Mouse (Mus musculus) lung, embryonic 15.5 days (tissue): ENCODE results near the gene Gba. TPM values are rescaled to one million over a fixed set of nuclear protein-coding genes. Genes with fewer than 3 reads are reported as not detected.

Source experiments
- ATAC-seq: fragments of 200-750 bp; cut with Nextera tagmentation; 2 replicates; pipeline ENCODE4 v1.8.0; 2017; ENCODE audit warnings: moderate number of reproducible peaks, borderline replicate concordance; ENCODE audit not compliant: low FRiP score, low TSS enrichment; ENCODE audit errors: extremely low read depth
- H3K27ac ChIP-seq: fragments of 300-500 bp; sonication (generic); 2 replicates; pipeline ENCODE4 v1.5.1; 2015; ENCODE audit warnings: moderate library complexity, mild to moderate bottlenecking, inconsistent platforms
- H3K27me3 ChIP-seq: fragments of 300-500 bp; sonication (generic); 2 replicates; pipeline ENCODE4 v1.6.1; 2015; ENCODE audit warnings: inconsistent platforms
- H3K36me3 ChIP-seq: fragments of 300-500 bp; sonication (generic); 2 replicates; pipeline ENCODE4 v1.6.1; 2015; ENCODE audit warnings: inconsistent platforms
- H3K4me1 ChIP-seq: fragments of 300-500 bp; sonication (generic); 2 replicates; pipeline ENCODE4 v1.6.1; 2015; ENCODE audit warnings: inconsistent platforms
- H3K4me2 ChIP-seq: fragments of 300-500 bp; sonication (generic); 2 replicates; pipeline ENCODE4 v1.6.1; 2015; ENCODE audit warnings: inconsistent platforms, mild to moderate bottlenecking, moderate library complexity
- H3K4me3 ChIP-seq: fragments of 300-500 bp; sonication (generic); 2 replicates; pipeline ENCODE4 v1.5.1; 2015; ENCODE audit warnings: mild to moderate bottlenecking, inconsistent platforms
- H3K9ac ChIP-seq: fragments of 300-500 bp; sonication (generic); 2 replicates; pipeline ENCODE4 v1.6.1; 2015; ENCODE audit warnings: inconsistent platforms
- H3K9me3 ChIP-seq: fragments of 300-500 bp; sonication (generic); 2 replicates; pipeline ENCODE4 v1.6.1; 2016; ENCODE audit warnings: inconsistent platforms
- WGBS: fragments of 180-500 bp; shearing (Covaris S2); methylation state at CpG from one replicate; pipeline ENCODE4 v1.1.7; 2015; 5-methylcytosine and 5-hydroxymethylcytosine counted together
- microRNA counts: library from miRNA; unstranded; fragments of <30 nt; microRNA quantifications from one replicate; lab custom pipeline; 2016
- microRNA-seq: library from miRNA; unstranded; fragments of <30 nt; microRNA quantifications from one replicate; pipeline ENCODE4, GENCODE M21; 2016
- polyA plus RNA-seq: library from polyadenylated mRNA; unstranded; fragments of >200 nt; fragmentation: Nextera tagmentation; extraction: Ambion mirVana; gene quantifications from 2 replicates; pipeline ENCODE4 v1.2.1, GENCODE M21; 2015

Gba gene
- polyA plus RNA-seq, 1 experiment from 2014 or later: 42.6 TPM

DNA sequence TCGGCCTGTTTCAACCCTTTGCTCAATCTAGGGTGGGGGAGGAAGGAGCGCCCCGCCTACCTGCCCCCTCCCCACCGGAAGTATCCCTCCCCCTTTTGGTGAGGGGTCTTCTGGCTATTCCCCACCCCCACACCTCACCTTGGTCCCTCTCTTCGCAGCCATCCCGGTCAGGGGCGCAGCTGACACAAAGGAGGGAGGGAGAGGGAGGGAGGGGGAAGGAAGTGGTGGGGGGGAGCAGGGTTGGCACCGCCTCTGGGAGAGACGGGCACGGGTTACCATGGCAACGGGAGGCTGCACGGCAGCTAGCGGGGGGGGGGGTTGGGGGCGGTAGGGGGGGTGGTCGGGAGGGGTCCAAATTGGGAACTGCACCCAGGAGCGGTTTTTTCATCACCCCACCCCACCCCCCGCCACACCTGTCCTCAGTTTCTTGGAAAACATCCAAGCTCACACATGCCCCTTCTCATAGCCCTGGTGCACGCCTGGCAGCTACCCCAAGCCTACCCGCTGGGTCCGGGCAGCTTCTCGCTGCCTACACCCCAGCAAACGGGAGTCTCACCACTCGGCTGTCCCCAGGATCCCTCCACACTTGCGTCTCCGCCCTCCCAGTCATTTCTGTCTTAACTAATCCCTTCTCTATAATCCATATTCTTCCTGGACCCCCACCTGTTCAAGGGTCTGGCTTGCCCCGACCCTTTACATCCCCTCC, 42.4 kb downstream of the Gba start:
- Histone ChIP-seq H3K27ac (peak overlapping the region; percentile 74), H3K4me1 (peaks cover 44% of the 10 kb centered on the region), H3K4me3 (peak overlapping the region; percentile 78), H3K9ac (peak overlapping the region; percentile 23), H3K4me2 (peak overlapping the region; percentile 82), H3K9me3 (no peaks in the 10 kb centered on the region), H3K36me3 (peaks cover 13% of the 10 kb centered on the region), H3K27me3 (peaks cover 14% of the 10 kb centered on the region)
- WGBS: 1% methylated on average over 23 of the region's 26 CpGs
- peak; percentile 32; the same call in 1 of the 2 replicates for ATAC-seq

- H3K9ac ChIP-seq: peak within 1 kb of the TSS; percentile 75
These were observed 43.0 kb downstream of the Gba start, which contains the start of gene Krtcap2 for GRCm38 (mm10) chr3:89245688-89246171. Gene Krtcap2, plus strand, starts transcription at chr3:89245966.

DNA sequence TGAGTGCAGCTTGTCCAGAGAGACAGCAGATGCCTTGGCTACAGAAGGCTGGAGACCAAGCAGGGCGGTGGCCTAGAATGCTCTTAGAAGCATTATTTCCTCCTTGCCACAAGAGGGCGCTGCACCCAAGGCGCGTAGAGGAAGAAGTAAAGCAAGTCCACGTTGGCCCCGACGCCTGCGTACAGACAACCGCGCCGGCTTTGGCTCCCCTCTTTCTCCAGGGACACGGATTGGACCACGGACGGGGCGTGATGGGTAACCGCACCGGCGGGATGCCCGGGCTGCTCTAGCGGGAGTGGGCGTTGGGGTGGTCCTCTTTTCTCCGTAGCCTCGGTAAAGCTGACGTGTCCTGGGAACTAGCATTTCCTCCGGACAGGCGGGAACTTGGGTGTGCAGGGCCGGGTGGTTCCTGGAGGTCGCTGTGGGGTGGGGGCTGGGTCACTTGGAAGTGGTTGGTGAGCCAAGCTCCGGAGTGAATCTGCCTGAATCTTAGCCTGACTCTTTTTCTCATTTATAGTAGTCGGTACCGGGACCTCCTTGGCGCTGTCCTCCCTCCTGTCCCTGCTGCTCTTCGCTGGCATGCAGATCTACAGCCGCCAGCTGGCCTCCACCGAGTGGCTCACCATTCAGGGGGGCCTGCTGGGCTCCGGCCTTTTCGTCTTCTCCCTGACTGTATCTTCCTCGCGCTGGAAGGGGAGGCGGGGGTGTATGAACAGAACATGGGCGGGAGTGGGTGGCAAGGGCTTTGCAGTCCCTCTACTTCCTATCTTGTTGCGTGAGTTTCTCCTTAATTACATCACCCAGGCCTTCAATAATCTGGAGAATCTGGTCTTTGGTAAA, 43.8 kb downstream of the Gba start, which contains the start of gene Trim46:
Gene Trim46, minus strand, starts transcription at position 49 of the 840 bp plus-strand sequence.
- WGBS: under 1% methylated on average over 42 of the region's 42 CpGs
- H3K9me3 ChIP-seq: no peaks in the 10 kb centered on the region
- peak; percentile 75 for ATAC-seq

More at GRCm38 (mm10) chr3:89245688-89246171, 43.0 kb downstream of the Gba start, which contains the start of gene Krtcap2:
- ATAC-seq: no peak
- Histone ChIP-seq H3K4me2 (peak within 1 kb of the TSS; percentile 82), H3K4me1 (peaks cover 49% of the 10 kb centered on the region), H3K9me3 (no peaks in the 10 kb centered on the region), H3K27me3 (peaks cover 14% of the 10 kb centered on the region), H3K4me3 (peak within 1 kb of the TSS; percentile 78), H3K36me3 (peaks cover 13% of the 10 kb centered on the region), H3K27ac (peak within 1 kb of the TSS; percentile 74)
- 4% methylated on average over 20 of the region's 20 CpGs for WGBS

GRCm38 (mm10) chr3:89247466-89247865, 44.7 kb downstream of the Gba start:
- Histone ChIP-seq H3K27ac (no peak overlapping the region), H3K9ac (peak overlapping the region; percentile 75), H3K4me2 (peak overlapping the region; percentile 82), H3K4me1 (peaks cover 67% of the 10 kb centered on the region), H3K36me3 (peaks cover 13% of the 10 kb centered on the region), H3K9me3 (no peaks in the 10 kb centered on the region), H3K27me3 (peaks cover 14% of the 10 kb centered on the region), H3K4me3 (peak overlapping the region; percentile 78)
- 83% methylated on average over 4 of the region's 4 CpGs for WGBS
- ATAC-seq: no peak

More for the DNA sequence above, 43.8 kb downstream of the Gba start, which contains the start of gene Trim46:
- H3K4me3 ChIP-seq: peak within 1 kb of the TSS; percentile 78
- peaks cover 57% of the 10 kb centered on the region for H3K4me1 ChIP-seq
- peak within 1 kb of the TSS; percentile 82 for H3K4me2 ChIP-seq
- H3K27me3 ChIP-seq: peaks cover 14% of the 10 kb centered on the region
- peak within 1 kb of the TSS; percentile 73 for H3K27ac ChIP-seq
- peaks cover 13% of the 10 kb centered on the region for H3K36me3 ChIP-seq
- H3K9ac ChIP-seq: peak within 1 kb of the TSS; percentile 75

DNA sequence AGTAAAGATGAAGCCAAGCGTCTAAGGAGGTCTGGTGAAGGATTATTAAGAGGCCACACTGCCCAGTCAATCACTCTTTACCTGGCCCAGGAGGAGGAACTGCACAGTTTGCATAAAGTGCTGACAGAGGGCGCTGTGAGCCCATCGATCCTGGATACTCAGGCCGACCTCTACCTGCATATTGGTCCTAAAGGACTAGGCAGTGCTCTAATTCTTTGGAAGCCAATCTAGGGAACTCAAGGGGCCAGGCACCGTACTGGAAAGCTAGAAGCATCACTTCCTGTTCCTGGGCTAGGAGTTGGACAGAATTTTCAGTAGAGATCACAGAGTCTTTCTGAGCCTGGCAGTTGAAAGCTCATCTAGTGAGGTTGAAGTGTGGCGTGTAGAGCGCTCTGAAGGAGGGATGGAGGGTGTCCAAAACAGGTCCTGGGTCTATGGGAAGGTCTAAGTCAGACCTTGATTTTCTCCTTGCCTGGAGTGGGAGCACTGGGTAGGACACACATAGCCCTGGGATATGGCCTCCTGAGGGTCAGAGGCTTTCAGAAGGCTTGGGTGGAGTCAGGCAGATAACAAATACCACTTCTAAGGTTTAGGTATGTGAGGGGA, 47.8 kb downstream of the Gba start:
- H3K27me3 ChIP-seq: no peaks in the 10 kb centered on the region
- no peak overlapping the region for H3K9ac ChIP-seq
- 15% methylated on average over 7 of the region's 7 CpGs for WGBS
- ATAC-seq: no peak
- H3K4me1 ChIP-seq: peaks cover 48% of the 10 kb centered on the region
- peaks cover 13% of the 10 kb centered on the region for H3K36me3 ChIP-seq
- H3K27ac ChIP-seq: peak overlapping the region; percentile 79
- no peak overlapping the region for H3K4me3 ChIP-seq
- H3K9me3 ChIP-seq: no peaks in the 10 kb centered on the region
- no peak overlapping the region for H3K4me2 ChIP-seq

- 0 out of 2 replicates have a peak overlapping the region, but pooled peaks have one; percentile 6 for H3K4me3 ChIP-seq
- peaks cover 13% of the 10 kb centered on the region for H3K36me3 ChIP-seq
- peak overlapping the region; percentile 79 for H3K27ac ChIP-seq
- H3K27me3 ChIP-seq: no peaks in the 10 kb centered on the region
- no peaks in the 10 kb centered on the region for H3K9me3 ChIP-seq
- H3K4me1 ChIP-seq: peaks cover 43% of the 10 kb centered on the region
- WGBS: 7% methylated on average over 17 of the region's 17 CpGs
- H3K9ac ChIP-seq: no peak overlapping the region; the same call in 1 of the 2 replicates
- ATAC-seq: peak; percentile 50
- H3K4me2 ChIP-seq: peak overlapping the region; percentile 39
These were observed 48.7 kb downstream of the Gba start for GRCm38 (mm10) chr3:89251365-89251895.

DNA sequence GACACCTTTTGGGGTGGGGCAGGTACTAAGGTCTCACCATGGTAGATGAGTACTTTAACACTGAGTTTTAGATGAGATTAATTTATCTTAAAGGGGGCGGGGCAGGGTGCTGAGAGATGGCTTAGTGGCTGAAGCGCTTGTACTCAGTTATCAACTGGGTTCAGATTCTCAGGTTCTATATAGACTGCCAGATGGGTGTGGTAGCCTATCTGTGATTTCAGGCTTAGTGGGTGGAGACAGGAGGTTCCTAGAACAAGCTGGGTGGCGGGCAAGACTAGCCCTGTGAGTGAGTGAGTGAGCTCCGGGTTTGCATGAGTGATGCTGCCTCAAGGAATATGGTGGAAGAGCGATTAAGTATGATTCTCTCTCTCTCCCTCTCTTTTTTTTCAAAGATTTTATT, 52.3 kb downstream of the Gba start:
- Histone ChIP-seq H3K4me3 (no peak overlapping the region), H3K27ac (no peak overlapping the region), H3K9ac (no peak overlapping the region), H3K27me3 (no peaks in the 10 kb centered on the region), H3K4me2 (no peak overlapping the region), H3K4me1 (peaks cover 27% of the 10 kb centered on the region), H3K9me3 (no peaks in the 10 kb centered on the region), H3K36me3 (no peaks in the 10 kb centered on the region)
- ATAC-seq: no peak
- 87% methylated on average over 5 of the region's 5 CpGs for WGBS

GRCm38 (mm10) chr3:89256177-89256576, 53.4 kb downstream of the Gba start:
- Histone ChIP-seq H3K4me1 (peaks cover 17% of the 10 kb centered on the region), H3K4me3 (no peak overlapping the region), H3K9ac (no peak overlapping the region), H3K36me3 (no peaks in the 10 kb centered on the region), H3K4me2 (no peak overlapping the region), H3K9me3 (no peaks in the 10 kb centered on the region), H3K27me3 (no peaks in the 10 kb centered on the region), H3K27ac (no peak overlapping the region)
- ATAC-seq: no peak
- 67% methylated on average over 5 of the region's 5 CpGs for WGBS

MicroRNAs encoded within 50 kb of the gene (microRNA counts, 519-probe panel; counts per million panel counts)
- microRNA mmu-miR-92b (lab: Ali Mortazavi, UCI): 2,091 counts per million, percentile 21 among the panel's probes with 10 or more counts

Small RNA genes lying within 50 kb of the gene (microRNA-seq; reads per million reads assigned to microRNA genes)
- 2,359 reads per million, percentile 84 among the genes with 10 or more reads in this experiment for gene Mir92b

Other genes starting within 250 kb of the Gba start
- gene Rusc1, start 109.6 kb upstream of the Gba start, polyA plus RNA-seq: 16.0 and 16.6 TPM in 2 replicates
- 0.17 TPM in 1 of 2 replicates, not detected in the other for gene Gm43738, start 101.8 kb upstream of the Gba start, polyA plus RNA-seq
- gene Fdps, start 101.0 kb upstream of the Gba start, polyA plus RNA-seq: 166 TPM in 2 replicates
- 0.17 and 0.92 TPM in 2 replicates for gene Pklr, start 66.8 kb upstream of the Gba start, polyA plus RNA-seq
- 1.2 and 1.9 TPM in 2 replicates for gene Hcn3, start 42.7 kb upstream of the Gba start, polyA plus RNA-seq
- 27.8 and 28.9 TPM in 2 replicates for gene Clk2, start 38.1 kb upstream of the Gba start, polyA plus RNA-seq
- 106 and 110 TPM in 2 replicates for gene Scamp3, start 25.5 kb upstream of the Gba start, polyA plus RNA-seq
- 12.9 and 18.4 TPM in 2 replicates for gene Fam189b, start 19.8 kb upstream of the Gba start, polyA plus RNA-seq
- 54.4 and 58.4 TPM in 2 replicates for gene Thbs3, start 12.3 kb downstream of the Gba start, polyA plus RNA-seq
- gene Mtx1, start 24.2 kb downstream of the Gba start, polyA plus RNA-seq: 195 and 197 TPM in 2 replicates
- 74.3 and 88.9 TPM in 2 replicates for gene Muc1, start 26.1 kb downstream of the Gba start, polyA plus RNA-seq
- 282 and 311 TPM in 2 replicates for gene Krtcap2, start 43.0 kb downstream of the Gba start, polyA plus RNA-seq
- 7.2 and 7.9 TPM in 2 replicates for gene Trim46, start 43.4 kb downstream of the Gba start, polyA plus RNA-seq
- gene Dpm3, start 56.4 kb downstream of the Gba start, polyA plus RNA-seq: 122 and 130 TPM in 2 replicates
- gene Slc50a1, start 67.6 kb downstream of the Gba start, polyA plus RNA-seq: 62.3 and 65.4 TPM in 2 replicates
- 89.7 and 94.5 TPM in 2 replicates for gene Efna1, start 78.2 kb downstream of the Gba start, polyA plus RNA-seq
- gene Efna3, start 120.0 kb downstream of the Gba start, polyA plus RNA-seq: 5.8 and 6.0 TPM in 2 replicates
- 29.0 and 29.9 TPM in 2 replicates for gene Efna4, start 135.1 kb downstream of the Gba start, polyA plus RNA-seq
- 61.5 and 63.0 TPM in 2 replicates for gene Adam15, start 147.1 kb downstream of the Gba start, polyA plus RNA-seq
- gene Dcst2, start 159.0 kb downstream of the Gba start, polyA plus RNA-seq: 0.11 and 0.19 TPM in 2 replicates
- 0.21 TPM in 1 of 2 replicates, not detected in the other for gene Dcst1, start 162.3 kb downstream of the Gba start, polyA plus RNA-seq
- 3.7 TPM in 2 replicates for gene Zbtb7b, start 191.8 kb downstream of the Gba start, polyA plus RNA-seq
- not detected in 2 replicates for gene Lenep, start 199.9 kb downstream of the Gba start, polyA plus RNA-seq
- gene Flad1, start 208.9 kb downstream of the Gba start, polyA plus RNA-seq: 21.3 and 23.1 TPM in 2 replicates
- gene Cks1b, start 215.5 kb downstream of the Gba start, polyA plus RNA-seq: 556 and 595 TPM in 2 replicates
- gene Shc1, start 215.5 kb downstream of the Gba start, polyA plus RNA-seq: 108 and 111 TPM in 2 replicates
- 40.6 and 41.1 TPM in 2 replicates for gene Pygo2, start 227.3 kb downstream of the Gba start, polyA plus RNA-seq
- 32.6 and 35.0 TPM in 2 replicates for gene Pbxip1, start 233.8 kb downstream of the Gba start, polyA plus RNA-seq